Mouse (Mus musculus) MEL (cell line): Measurements from ENCODE around the gene Gipc2. TPM values are rescaled to one million over a fixed set of nuclear protein-coding genes. Genes with fewer than 3 reads are reported as not detected.

ENCODE experiments used
- DNase-seq: peaks from one replicate; pipeline ENCODE4 v3.0.0; 2011; ENCODE audit warnings: low read depth, low spot score
- H3K27ac ChIP-seq: 2 replicates; pipeline ENCODE4 v1.5.1; 2012; ENCODE audit warnings: low read depth, mild to moderate bottlenecking, control low read depth, low read length, moderate library complexity; ENCODE audit not compliant: control insufficient read depth
- H3K27me3 ChIP-seq, 2 experiments: fragments of 150-350 bp in 1 of 2; sonication (generic) in 1 of 2; 2 replicates each; pipeline ENCODE4 v1.6.1; 2012; ENCODE audit warnings: low read length in 2 of 2, mild to moderate bottlenecking in 2 of 2, improper control_type of control experiment in 1 of 2, moderate library complexity in 1 of 2; ENCODE audit not compliant: insufficient read depth in 2 of 2, control insufficient read depth in 1 of 2
- H3K36me3 ChIP-seq, 2 experiments: 2 replicates each; pipeline ENCODE4 v1.6.1; 2012 to 2014; ENCODE audit warnings: low read length in 2 of 2, improper control_type of control experiment in 1 of 2, inconsistent platforms in 1 of 2, mild to moderate bottlenecking in 1 of 2; ENCODE audit not compliant: insufficient read depth in 2 of 2, control insufficient read depth in 1 of 2
- H3K4me1 ChIP-seq, 2 experiments: fragments of 150-350 bp in 1 of 2; sonication (generic) in 1 of 2; 2 replicates each; pipeline ENCODE4 v1.6.1; 2012; ENCODE audit warnings: low read length in 2 of 2, improper control_type of control experiment in 1 of 2, mild to moderate bottlenecking in 1 of 2; ENCODE audit not compliant: insufficient read depth in 2 of 2, control insufficient read depth in 1 of 2
- H3K4me3 ChIP-seq, 2 experiments: fragments of 150-350 bp in 1 of 2; sonication (generic) in 1 of 2; 2 replicates each; pipeline ENCODE4 v1.5.1; 2012; ENCODE audit warnings: low read depth in 2 of 2, low read length in 2 of 2, mild to moderate bottlenecking in 2 of 2, moderate library complexity in 2 of 2, control low read depth in 1 of 2, improper control_type of control experiment in 1 of 2; ENCODE audit not compliant: control insufficient read depth in 1 of 2, insufficient read depth in 1 of 2
- H3K79me2 ChIP-seq: 2 replicates; pipeline ENCODE4 v1.6.1; 2012; ENCODE audit warnings: mild to moderate bottlenecking, low read length, moderate library complexity; ENCODE audit not compliant: control insufficient read depth, poor library complexity, insufficient read depth
- H3K9ac ChIP-seq: 2 replicates; pipeline ENCODE4 v1.6.1; 2012; ENCODE audit warnings: low read depth, mild to moderate bottlenecking, control low read depth, low read length, moderate library complexity; ENCODE audit not compliant: control insufficient read depth, poor library complexity, severe bottlenecking
- H3K9me3 ChIP-seq: fragments of 150-350 bp; sonication (generic); replicated peaks from 2 replicates; pipeline ENCODE4 v1.6.1; 2012; ENCODE audit warnings: mild to moderate bottlenecking, low read length, improper control_type of control experiment, moderate library complexity; ENCODE audit not compliant: insufficient read depth
- E2F4 ChIP-seq: IDR thresholded peaks from 2 replicates; pipeline ENCODE4 v1.6.1; 2011; ENCODE audit warnings: low read depth, low read length, improper control_type of control experiment, borderline replicate concordance
- GABPA ChIP-seq: IDR thresholded peaks from 2 replicates; pipeline ENCODE4 v1.6.1; 2012; ENCODE audit warnings: low read depth, mild to moderate bottlenecking, inconsistent platforms, low read length, improper control_type of control experiment, moderate library complexity
- POLR2AphosphoS2 ChIP-seq: IDR thresholded peaks from 2 replicates; pipeline ENCODE4 v1.6.1; 2011; ENCODE audit warnings: low read length, improper control_type of control experiment
- USF1 ChIP-seq: IDR thresholded peaks from 2 replicates; pipeline ENCODE4 v1.6.1; 2014; ENCODE audit warnings: low read depth, mild to moderate bottlenecking, inconsistent platforms, low read length, improper control_type of control experiment, moderate library complexity
- ZKSCAN1 ChIP-seq: IDR thresholded peaks from 2 replicates; pipeline ENCODE4 v1.6.1; 2012; ENCODE audit warnings: low read depth, mild to moderate bottlenecking, inconsistent platforms, low read length, improper control_type of control experiment, moderate library complexity
- polyA plus RNA-seq, 2 experiments: library from polyadenylated mRNA; stranded (reverse) in 1 of 2; unstranded in 1 of 2; fragments of >175 nt in 1 of 2; fragments of >200 nt in 1 of 2; gene quantifications; 2 replicates each; pipeline versions ENCODE4 v1.2.1 to v1.2.4; 2012; ENCODE audit warnings: low replicate concordance in 2 of 2, low read depth in 1 of 2; ENCODE audit not compliant: insufficient read length in 2 of 2, insufficient read depth in 1 of 2, missing spikeins in 1 of 2
- total RNA-seq: library from RNA; depleted of rRNA; stranded (reverse); fragments of 300-350 nt; gene quantifications from 2 replicates; pipeline ENCODE4 v1.2.3, GENCODE M21; 2012; rRNA removed

Gene Gipc2
- total and polyA plus RNA-seq, 3 experiments, result 0.27 to 0.78 TPM; not detected in 1

- no peak overlapping the region for H3K9ac ChIP-seq
- TF ChIP-seq ZKSCAN1, result no peak
- TF ChIP-seq GABPA, result no peak
- TF ChIP-seq USF1, result no peak
- TF ChIP-seq POLR2AphosphoS2, result no peak
- TF ChIP-seq E2F4, result no peak
- H3K27ac ChIP-seq, result no peak overlapping the region
- H3K9me3 ChIP-seq, result no peaks in the 10 kb centered on the region
- no peaks in the 10 kb centered on the region for H3K36me3 ChIP-seq
- H3K79me2 ChIP-seq, result no peaks in the 10 kb centered on the region
- H3K27me3 ChIP-seq, result no peaks in the 10 kb centered on the region; a peak in 2 of 4 replicates
- no peaks in the 10 kb centered on the region for H3K4me1 ChIP-seq
- no peak for DNase-seq
- no peak overlapping the region for H3K4me3 ChIP-seq
Measured at GRCm38 (mm10) chr3:152046895-152047294, 119.1 kb downstream of the Gipc2 start.

Other genes with a start within 250 kb of the Gipc2 start
- gene Dnajb4, start 44.1 kb upstream of the Gipc2 start, total RNA-seq, result 13.3 and 14.6 TPM in 2 replicates
- 10 to 100 TPM in 1 of 2 experiments, not detected in 1; 10.7 TPM for gene Dnajb4, start 44.1 kb upstream of the Gipc2 start, polyA plus RNA-seq
- gene Fubp1, start 44.2 kb upstream of the Gipc2 start, total RNA-seq, result 202 and 251 TPM in 2 replicates
- gene Fubp1, start 44.2 kb upstream of the Gipc2 start, polyA plus RNA-seq, result 100 to 1,000 TPM in 1 of 2 experiments, not detected in 1; 196 TPM
- 0.19 TPM in 1 of 2 replicates, not detected in the other for gene Nexn, start 100.1 kb upstream of the Gipc2 start, total RNA-seq
- under 1 TPM in 1 of 2 experiments, not detected in 1; 0.96 TPM for gene Nexn, start 100.1 kb upstream of the Gipc2 start, polyA plus RNA-seq
- 10.4 and 14.2 TPM in 2 replicates for gene Miga1, start 174.2 kb upstream of the Gipc2 start, total RNA-seq
- gene Miga1, start 174.2 kb upstream of the Gipc2 start, polyA plus RNA-seq, result 10 to 100 TPM in 1 of 2 experiments, not detected in 1; 16.2 TPM
- 31.0 and 34.1 TPM in 2 replicates for gene Usp33, start 180.2 kb upstream of the Gipc2 start, total RNA-seq
- 10 to 100 TPM in 1 of 2 experiments, not detected in 1; 32.3 TPM for gene Usp33, start 180.2 kb upstream of the Gipc2 start, polyA plus RNA-seq
- 52.5 and 53.7 TPM in 2 replicates for gene Zzz3, start 229.2 kb upstream of the Gipc2 start, total RNA-seq
- gene Zzz3, start 229.2 kb upstream of the Gipc2 start, polyA plus RNA-seq, result 100 to 1,000 TPM in 1 of 2 experiments, 10 to 100 TPM in 1; 46.1 to 507 TPM